Mouse (Mus musculus): Measurements from ENCODE around the gene Ptgds. TPM values are rescaled to one million over a fixed set of nuclear protein-coding genes. Genes with fewer than 3 reads are reported as not detected.

Gene Ptgds
- polyA plus RNA-seq, 1 experiment from 2014 or later: 1.2 TPM

- no peak overlapping the region for H3K9ac ChIP-seq (ENCODE audit: low read depth, low read length)
- peaks cover 13% of the 10 kb centered on the region; the same call in 1 of the 2 replicates for H3K4me1 ChIP-seq (replicated peaks; ENCODE audit: control insufficient read depth, insufficient read depth, low read length)
- no peaks in the 10 kb centered on the region for H3K36me3 ChIP-seq (ENCODE audit: control insufficient read depth, insufficient read depth)
- H3K27me3 ChIP-seq (replicated peaks; ENCODE audit: control insufficient read depth, insufficient read depth, low read length): no peaks in the 10 kb centered on the region
- H3K27ac ChIP-seq (ENCODE audit: low read depth, low read length): peak overlapping the region; percentile 68
- no peak for TF ChIP-seq CTCF (IDR thresholded peaks at IDR 0.05; ENCODE audit: low read depth)
- H3K9me3 ChIP-seq (ENCODE audit: control insufficient read depth): no peaks in the 10 kb centered on the region
- ATAC-seq: peak; percentile 7; the same call in 1 of the 2 replicates
- 0 out of 2 replicates have a peak overlapping the region, but pooled peaks have one; percentile 17 for H3K4me2 ChIP-seq (replicated peaks; ENCODE audit: low read depth)
- whole genome bisulfite sequencing: 36% methylated on average over 6 of the region's 6 CpGs
- H3K4me3 ChIP-seq (ENCODE audit: low read depth, low read length): no peak overlapping the region
These were observed 28.2 kb upstream of the Ptgds start for GRCm38 (mm10) chr2:25497846-25498575.

GRCm38 (mm10) chr2:25496462-25496861 is 26.6 kb upstream of the Ptgds start:
- no peak overlapping the region for H3K27ac ChIP-seq (ENCODE audit: low read depth, low read length)
- H3K4me3 ChIP-seq (ENCODE audit: low read depth, low read length): no peak overlapping the region
- no peak overlapping the region for H3K9ac ChIP-seq (ENCODE audit: low read depth, low read length)
- no peak overlapping the region for H3K4me2 ChIP-seq (replicated peaks; ENCODE audit: low read depth)
- TF ChIP-seq CTCF (IDR thresholded peaks at IDR 0.05; ENCODE audit: low read depth): peak; percentile 73
- H3K9me3 ChIP-seq (ENCODE audit: control insufficient read depth): no peaks in the 10 kb centered on the region
- ATAC-seq: no peak
- H3K4me1 ChIP-seq (replicated peaks; ENCODE audit: control insufficient read depth, insufficient read depth, low read length): peaks cover 6% of the 10 kb centered on the region; the same call in 1 of the 2 replicates
- no peaks in the 10 kb centered on the region for H3K27me3 ChIP-seq (replicated peaks; ENCODE audit: control insufficient read depth, insufficient read depth, low read length)
- WGBS: 45% methylated on average over 4 of the region's 4 CpGs
- H3K36me3 ChIP-seq (ENCODE audit: control insufficient read depth, insufficient read depth): no peaks in the 10 kb centered on the region

- Histone ChIP-seq H3K27ac (ENCODE audit: low read depth, low read length) (no peak within 1 kb of the TSS), H3K9me3 (ENCODE audit: control insufficient read depth) (no peaks in the 10 kb centered on the region), H3K27me3 (replicated peaks; ENCODE audit: control insufficient read depth, insufficient read depth, low read length) (no peaks in the 10 kb centered on the region), H3K4me1 (replicated peaks; ENCODE audit: control insufficient read depth, insufficient read depth, low read length) (peaks cover 5% of the 10 kb centered on the region; the same call in 1 of the 2 replicates), H3K4me3 (ENCODE audit: low read depth, low read length) (no peak within 1 kb of the TSS), H3K9ac (ENCODE audit: low read depth, low read length) (no peak within 1 kb of the TSS), H3K36me3 (ENCODE audit: control insufficient read depth, insufficient read depth) (no peaks in the 10 kb centered on the region), H3K4me2 (replicated peaks; ENCODE audit: low read depth) (no peak within 1 kb of the TSS)
- TF ChIP-seq CTCF (IDR thresholded peaks at IDR 0.05; ENCODE audit: low read depth): no peak
- 79% methylated on average over 5 of the region's 5 CpGs for WGBS
- no peak for ATAC-seq
These were observed 23.7 kb upstream of the Ptgds start, which contains the start of gene Lcn12 for GRCm38 (mm10) chr2:25493476-25493961. TSS of gene Lcn12 (minus strand) at chr2:25493911.

GRCm38 (mm10) chr2:25492988-25493387 is 23.1 kb upstream of the Ptgds start:
- TF ChIP-seq CTCF (IDR thresholded peaks at IDR 0.05; ENCODE audit: low read depth): no peak
- Histone ChIP-seq H3K4me3 (ENCODE audit: low read depth, low read length) (no peak overlapping the region), H3K36me3 (ENCODE audit: control insufficient read depth, insufficient read depth) (no peaks in the 10 kb centered on the region), H3K27me3 (replicated peaks; ENCODE audit: control insufficient read depth, insufficient read depth, low read length) (no peaks in the 10 kb centered on the region), H3K9ac (ENCODE audit: low read depth, low read length) (no peak overlapping the region), H3K4me1 (replicated peaks; ENCODE audit: control insufficient read depth, insufficient read depth, low read length) (peaks cover under 1% of the 10 kb centered on the region; the same call in 1 of the 2 replicates), H3K27ac (ENCODE audit: low read depth, low read length) (no peak overlapping the region), H3K9me3 (ENCODE audit: control insufficient read depth) (no peaks in the 10 kb centered on the region), H3K4me2 (replicated peaks; ENCODE audit: low read depth) (no peak overlapping the region)
- no peak for ATAC-seq
- 75% methylated on average over 5 of the region's 5 CpGs for WGBS

- no peak for TF ChIP-seq CTCF (IDR thresholded peaks at IDR 0.05; ENCODE audit: low read depth)
- Histone ChIP-seq H3K27me3 (replicated peaks; ENCODE audit: control insufficient read depth, insufficient read depth, low read length) (no peaks in the 10 kb centered on the region), H3K9ac (ENCODE audit: low read depth, low read length) (no peak overlapping the region), H3K4me3 (ENCODE audit: low read depth, low read length) (no peak overlapping the region), H3K4me2 (replicated peaks; ENCODE audit: low read depth) (no peak overlapping the region), H3K36me3 (ENCODE audit: control insufficient read depth, insufficient read depth) (no peaks in the 10 kb centered on the region), H3K9me3 (ENCODE audit: control insufficient read depth) (no peaks in the 10 kb centered on the region), H3K4me1 (replicated peaks; ENCODE audit: control insufficient read depth, insufficient read depth, low read length) (peaks cover 6% of the 10 kb centered on the region; the same call in 1 of the 2 replicates), H3K27ac (ENCODE audit: low read depth, low read length) (no peak overlapping the region)
- 74% methylated on average over 7 of the region's 7 CpGs for WGBS
- ATAC-seq: no peak
These were observed 18.8 kb upstream of the Ptgds start for GRCm38 (mm10) chr2:25488671-25489068.

GRCm38 (mm10) chr2:25487965-25488670 is 18.3 kb upstream of the Ptgds start:
- Histone ChIP-seq H3K27me3 (replicated peaks; ENCODE audit: control insufficient read depth, insufficient read depth, low read length) (no peaks in the 10 kb centered on the region), H3K27ac (ENCODE audit: low read depth, low read length) (no peak overlapping the region)
- no peak for ATAC-seq

More at GRCm38 (mm10) chr2:25487965-25488670, 18.3 kb upstream of the Ptgds start:
- Histone ChIP-seq H3K9ac (ENCODE audit: low read depth, low read length) (no peak overlapping the region), H3K4me2 (replicated peaks; ENCODE audit: low read depth) (no peak overlapping the region), H3K4me1 (replicated peaks; ENCODE audit: control insufficient read depth, insufficient read depth, low read length) (peaks cover 6% of the 10 kb centered on the region; the same call in 1 of the 2 replicates), H3K9me3 (ENCODE audit: control insufficient read depth) (no peaks in the 10 kb centered on the region), H3K36me3 (ENCODE audit: control insufficient read depth, insufficient read depth) (no peaks in the 10 kb centered on the region), H3K4me3 (ENCODE audit: low read depth, low read length) (no peak overlapping the region)
- no peak for TF ChIP-seq CTCF (IDR thresholded peaks at IDR 0.05; ENCODE audit: low read depth)
- 60% methylated on average over 6 of the region's 6 CpGs for WGBS

All from intestine, postnatal 0 days (tissue).